Mouse (Mus musculus) embryonic facial prominence, embryonic 10.5 days (tissue): ENCODE data around the gene Dlk1. TPM values are rescaled to one million over a fixed set of nuclear protein-coding genes. Genes with fewer than 3 reads are reported as not detected.

ENCODE experiments used
- DNase-seq: peaks from one replicate; pipeline ENCODE4 v3.0.0-alpha.2; 2017; ENCODE audit warnings: low spot score
- H3K27ac ChIP-seq: fragments of 300-500 bp; sonication (generic); replicated peaks from 2 replicates; pipeline ENCODE4 v1.5.1; 2016; ENCODE audit warnings: mild to moderate bottlenecking
- H3K27me3 ChIP-seq: fragments of 300-500 bp; sonication (generic); replicated peaks from 2 replicates; pipeline ENCODE4 v1.6.1; 2016; ENCODE audit warnings: low read depth, mild to moderate bottlenecking; ENCODE audit not compliant: poor library complexity, severe bottlenecking
- H3K36me3 ChIP-seq: fragments of 300-500 bp; sonication (generic); replicated peaks from 2 replicates; pipeline ENCODE4 v1.6.1; 2016; ENCODE audit warnings: mild to moderate bottlenecking, moderate library complexity
- H3K4me1 ChIP-seq: fragments of 300-500 bp; sonication (generic); 2 replicates; pipeline ENCODE4 v1.6.1; 2016
- H3K4me3 ChIP-seq: fragments of 300-500 bp; sonication (generic); 2 replicates; pipeline ENCODE4 v1.5.1; 2016; ENCODE audit warnings: mild to moderate bottlenecking, moderate library complexity
- H3K9me3 ChIP-seq: fragments of 300-500 bp; sonication (generic); 2 replicates; pipeline ENCODE4 v1.6.1; 2016; ENCODE audit warnings: mild to moderate bottlenecking
- WGBS: fragments of 180-500 bp; shearing (Covaris S2); methylation state at CpG from one replicate; pipeline ENCODE4 v1.1.7; 2016; 5-methylcytosine and 5-hydroxymethylcytosine counted together
- polyA plus RNA-seq: library from polyadenylated mRNA; unstranded; fragments of >200 nt; fragmentation: Nextera tagmentation; extraction: Ambion mirVana; gene quantifications from 2 replicates; pipeline ENCODE4 v1.2.1, GENCODE M21; 2016

Dlk1 gene
- polyA plus RNA-seq, 1 experiment from 2014 or later = 287 TPM

GRCm38 (mm10) chr12:109423163-109423562 is 29.5 kb upstream of the Dlk1 start:
- WGBS = 41% methylated on average over 2 of the region's 2 CpGs
- Histone ChIP-seq H3K27ac (0 out of 2 replicates have a peak overlapping the region, but pooled peaks have one; percentile 36), H3K4me1 (peaks cover 33% of the 10 kb centered on the region)

DNA sequence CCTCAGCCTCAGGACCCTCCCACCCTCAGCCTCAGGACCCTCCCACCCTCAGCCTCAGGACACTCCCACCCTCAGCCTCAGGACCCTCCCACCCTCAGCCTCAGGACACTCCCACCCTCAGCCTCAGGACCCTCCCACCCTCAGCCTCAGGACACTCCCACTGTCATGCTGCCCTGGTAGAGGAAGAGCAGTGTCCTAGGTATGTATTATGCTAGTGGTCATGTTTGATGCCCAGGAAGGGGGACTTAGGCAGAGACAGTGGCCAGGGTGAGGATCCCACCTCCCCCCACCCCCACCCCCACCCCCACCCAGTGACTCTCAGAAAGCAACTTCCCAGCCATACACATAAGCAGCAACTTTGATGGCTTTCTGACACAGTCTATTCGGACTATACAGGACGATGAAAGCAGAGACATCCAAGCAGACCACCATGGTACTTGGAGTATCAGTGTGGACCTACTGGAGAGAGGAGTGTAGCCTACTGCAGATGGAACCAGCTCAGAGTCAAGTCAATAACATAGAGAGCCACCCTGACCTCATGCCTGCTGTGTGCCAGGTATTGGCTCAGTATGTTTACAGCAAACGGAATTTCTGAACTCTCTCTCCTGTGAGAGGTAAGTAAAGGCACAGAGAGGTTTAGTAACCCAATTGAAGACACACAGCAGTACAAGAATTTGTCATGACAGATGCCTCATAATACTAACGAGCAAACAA is 28.8 kb upstream of the Dlk1 start:
- peaks cover 14% of the 10 kb centered on the region; the same call in 1 of the 2 replicates for H3K27me3 ChIP-seq
- no peaks in the 10 kb centered on the region for H3K36me3 ChIP-seq
- 64% methylated on average over 4 of the region's 4 CpGs for WGBS
- DNase-seq = no peak
- H3K4me1 ChIP-seq = peaks cover 29% of the 10 kb centered on the region
- H3K4me3 ChIP-seq = no peak overlapping the region
- H3K27ac ChIP-seq = no peak overlapping the region
- no peaks in the 10 kb centered on the region for H3K9me3 ChIP-seq

More at GRCm38 (mm10) chr12:109423163-109423562, 29.5 kb upstream of the Dlk1 start:
- no peaks in the 10 kb centered on the region for H3K36me3 ChIP-seq
- peaks cover 14% of the 10 kb centered on the region; the same call in 1 of the 2 replicates for H3K27me3 ChIP-seq
- DNase-seq = no peak
- H3K9me3 ChIP-seq = no peaks in the 10 kb centered on the region
- no peak overlapping the region for H3K4me3 ChIP-seq

DNA sequence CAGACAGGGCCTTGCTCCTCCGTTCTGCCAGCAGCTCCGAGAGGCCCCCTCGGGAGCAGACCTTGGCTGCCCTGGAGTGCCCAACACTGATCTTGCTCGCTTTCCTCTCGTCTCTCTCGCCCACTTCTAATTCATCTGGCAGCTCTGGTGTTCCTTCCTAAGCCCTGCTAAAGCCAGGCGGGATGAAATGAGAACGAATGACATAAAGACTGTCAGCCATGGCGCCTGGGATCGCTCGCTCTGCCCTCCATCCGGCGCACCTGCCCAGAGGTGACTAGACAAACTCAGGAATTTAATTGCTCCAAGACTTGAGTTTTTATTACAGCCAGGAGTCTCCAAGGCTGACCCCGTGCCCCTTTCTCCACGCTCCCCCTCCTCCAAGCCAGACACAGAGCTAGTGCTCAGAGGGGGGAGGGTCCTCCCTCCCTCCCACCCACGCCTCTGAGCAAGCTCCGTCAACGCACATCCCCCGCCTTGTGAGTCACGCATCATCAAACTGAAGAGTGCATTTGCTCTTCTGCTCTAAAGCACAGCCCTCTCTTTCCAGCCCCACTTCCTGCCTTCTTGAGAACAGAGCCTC is 27.8 kb upstream of the Dlk1 start:
- peak overlapping the region; percentile 19 for H3K4me3 ChIP-seq
- peaks cover 14% of the 10 kb centered on the region; the same call in 1 of the 2 replicates for H3K27me3 ChIP-seq
- H3K27ac ChIP-seq = peak overlapping the region; percentile 60
- DNase-seq = peak; percentile 56
- peaks cover 29% of the 10 kb centered on the region for H3K4me1 ChIP-seq
- H3K9me3 ChIP-seq = no peaks in the 10 kb centered on the region
- WGBS = 15% methylated on average over 20 of the region's 20 CpGs
- H3K36me3 ChIP-seq = no peaks in the 10 kb centered on the region

- Histone ChIP-seq H3K36me3 (no peaks in the 10 kb centered on the region), H3K27ac (peak overlapping the region; percentile 31; the same call in 1 of the 2 replicates), H3K4me1 (peaks cover 29% of the 10 kb centered on the region), H3K27me3 (peaks cover 14% of the 10 kb centered on the region; the same call in 1 of the 2 replicates), H3K9me3 (no peaks in the 10 kb centered on the region), H3K4me3 (no peak overlapping the region)
- WGBS = 85% methylated on average over 12 of the region's 12 CpGs
- no peak for DNase-seq
These were observed 26.6 kb upstream of the Dlk1 start for GRCm38 (mm10) chr12:109425982-109426381.

GRCm38 (mm10) chr12:109432475-109433130 is 20.0 kb upstream of the Dlk1 start:
- Histone ChIP-seq H3K4me1 (peaks cover 19% of the 10 kb centered on the region), H3K27ac (no peak overlapping the region), H3K36me3 (no peaks in the 10 kb centered on the region), H3K9me3 (no peaks in the 10 kb centered on the region), H3K4me3 (no peak overlapping the region), H3K27me3 (peaks cover 17% of the 10 kb centered on the region)
- no peak for DNase-seq
- 81% methylated on average over 6 of the region's 6 CpGs for WGBS

DNA sequence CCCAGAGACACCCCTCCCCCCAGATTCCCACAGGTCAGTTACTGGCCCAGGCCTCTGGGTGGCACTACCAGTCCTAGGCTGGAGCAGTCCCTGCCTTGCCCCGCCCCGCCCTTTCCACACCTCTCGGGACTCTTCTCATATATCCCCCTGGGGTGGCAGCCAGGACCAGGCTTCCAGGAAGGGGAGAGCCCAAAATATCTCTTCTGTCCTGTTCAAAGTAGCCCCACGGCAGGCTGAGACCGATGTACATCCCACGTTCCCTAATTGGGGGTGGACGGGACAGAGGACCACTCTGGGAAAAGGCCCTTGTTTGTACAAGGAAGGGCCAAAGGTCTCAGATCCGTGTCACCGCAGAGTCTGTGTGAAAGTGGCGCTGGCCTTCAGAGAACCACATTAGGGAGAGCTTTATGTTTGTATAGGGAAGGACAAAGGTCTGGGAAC is 16.2 kb upstream of the Dlk1 start:
- Histone ChIP-seq H3K36me3 (no peaks in the 10 kb centered on the region), H3K9me3 (no peaks in the 10 kb centered on the region), H3K4me3 (peak overlapping the region; percentile 38), H3K27me3 (peaks cover 49% of the 10 kb centered on the region), H3K27ac (peak overlapping the region; percentile 81), H3K4me1 (peaks cover 52% of the 10 kb centered on the region)
- 5% methylated on average over 10 of the region's 10 CpGs for WGBS
- peak; percentile 82 for DNase-seq

DNA sequence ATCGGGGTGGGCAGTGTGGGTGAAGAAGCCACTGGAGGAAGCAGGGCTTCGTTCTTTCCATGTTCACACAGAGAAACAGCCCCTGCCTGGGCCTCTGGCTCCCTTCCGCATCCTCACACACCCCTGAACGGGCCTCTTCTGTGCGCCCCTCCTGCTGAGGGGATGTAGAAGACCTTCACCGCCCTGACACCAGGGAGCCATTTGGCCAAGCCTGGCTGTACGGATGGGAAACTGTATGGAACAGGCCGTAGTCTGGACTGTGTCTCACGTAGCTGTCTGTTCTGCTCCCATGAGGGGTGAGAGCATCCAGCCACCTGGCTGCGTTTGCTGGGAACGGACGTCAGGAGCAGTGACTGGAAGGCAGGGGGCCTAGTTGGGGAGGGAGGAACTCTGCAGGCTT is 15.8 kb upstream of the Dlk1 start:
- DNase-seq = peak; percentile 41
- H3K27ac ChIP-seq = peak overlapping the region; percentile 81
- no peaks in the 10 kb centered on the region for H3K9me3 ChIP-seq
- H3K27me3 ChIP-seq = peaks cover 53% of the 10 kb centered on the region
- 20% methylated on average over 12 of the region's 12 CpGs for WGBS
- H3K36me3 ChIP-seq = no peaks in the 10 kb centered on the region
- H3K4me3 ChIP-seq = peak overlapping the region; percentile 38; the same call in 1 of the 2 replicates
- peaks cover 57% of the 10 kb centered on the region for H3K4me1 ChIP-seq

- DNase-seq = peak; percentile 92
- Histone ChIP-seq H3K36me3 (no peaks in the 10 kb centered on the region), H3K4me1 (peaks cover 64% of the 10 kb centered on the region), H3K9me3 (no peaks in the 10 kb centered on the region), H3K27ac (peak overlapping the region; percentile 81), H3K4me3 (peak overlapping the region; percentile 31), H3K27me3 (peaks cover 62% of the 10 kb centered on the region)
- WGBS = 8% methylated on average over 25 of the region's 25 CpGs
These were observed 14.9 kb upstream of the Dlk1 start for GRCm38 (mm10) chr12:109437559-109438350.

DNA sequence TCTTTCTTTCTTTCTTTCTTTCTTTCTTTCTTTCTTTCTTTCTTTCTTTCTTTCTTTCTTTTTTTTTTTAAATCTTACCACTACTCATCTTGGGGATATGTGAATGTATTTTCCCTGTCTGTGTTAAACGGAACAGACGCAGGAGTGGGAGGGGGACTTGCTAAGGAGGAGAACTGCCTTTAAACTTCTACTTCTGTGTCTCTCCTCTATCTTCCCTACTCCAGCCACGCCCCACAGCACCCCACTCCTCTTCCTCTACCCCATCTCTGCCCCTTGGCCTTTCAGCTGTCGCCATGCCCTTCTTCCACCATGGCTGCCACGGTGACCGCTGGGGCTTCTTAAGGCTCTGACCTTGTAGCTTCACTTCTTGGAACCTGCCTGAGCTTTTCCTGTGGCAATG is 14.2 kb upstream of the Dlk1 start:
- Histone ChIP-seq H3K4me3 (no peak overlapping the region), H3K27ac (peak overlapping the region; percentile 77), H3K27me3 (peaks cover 69% of the 10 kb centered on the region), H3K4me1 (peaks cover 71% of the 10 kb centered on the region), H3K36me3 (no peaks in the 10 kb centered on the region), H3K9me3 (no peaks in the 10 kb centered on the region)
- DNase-seq = no peak
- 72% methylated on average over 6 of the region's 6 CpGs for WGBS

DNA sequence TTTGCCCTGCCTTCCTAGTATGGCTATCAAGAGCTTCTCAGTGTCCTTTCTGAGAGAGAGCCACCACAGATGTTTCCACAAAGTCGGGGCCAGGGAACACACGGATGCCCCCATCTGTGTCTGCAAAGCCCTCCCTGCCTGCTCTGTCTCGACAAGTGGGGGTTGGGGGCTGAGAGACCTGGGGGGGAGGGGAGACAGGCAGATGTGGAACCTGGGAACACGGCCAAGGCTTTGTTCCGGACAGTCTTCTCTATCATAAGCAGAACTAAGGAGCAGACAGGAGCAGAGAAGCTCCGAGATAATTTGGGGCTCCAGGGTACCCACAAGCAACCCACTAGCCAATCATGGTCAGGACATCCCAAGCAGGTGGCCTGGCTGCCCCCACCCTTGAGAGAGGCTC is 12.6 kb upstream of the Dlk1 start:
- no peaks in the 10 kb centered on the region for H3K9me3 ChIP-seq
- DNase-seq = no peak
- H3K27ac ChIP-seq = peak overlapping the region; percentile 77
- no peaks in the 10 kb centered on the region for H3K36me3 ChIP-seq
- peaks cover 74% of the 10 kb centered on the region for H3K27me3 ChIP-seq
- H3K4me1 ChIP-seq = peaks cover 87% of the 10 kb centered on the region
- no peak overlapping the region for H3K4me3 ChIP-seq
- WGBS = 80% methylated on average over 6 of the region's 6 CpGs

DNA sequence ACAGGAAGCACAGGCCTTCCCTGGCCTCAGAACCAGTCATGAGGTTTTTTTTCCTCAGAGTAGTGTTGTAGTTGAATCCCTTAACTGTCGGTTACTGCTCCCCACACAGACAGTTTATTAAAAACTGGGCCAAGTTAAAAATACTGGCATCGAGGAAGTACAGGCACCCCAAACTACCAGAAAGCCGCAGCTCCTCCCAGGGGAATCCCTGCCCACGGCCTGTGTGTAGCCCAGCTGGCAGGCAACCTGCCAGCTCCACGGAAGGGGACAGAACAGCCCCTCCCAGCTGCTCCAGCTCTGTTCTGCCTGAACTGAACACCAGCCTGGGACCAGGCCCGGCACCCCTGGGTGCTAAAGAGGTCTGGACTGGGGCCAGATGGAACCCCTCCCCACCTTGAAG is 11.3 kb upstream of the Dlk1 start:
- H3K36me3 ChIP-seq = no peaks in the 10 kb centered on the region
- H3K27me3 ChIP-seq = peaks cover 88% of the 10 kb centered on the region
- H3K9me3 ChIP-seq = no peaks in the 10 kb centered on the region
- H3K27ac ChIP-seq = peak overlapping the region; percentile 59
- no peak overlapping the region for H3K4me3 ChIP-seq
- WGBS = 72% methylated on average over 6 of the region's 6 CpGs
- peaks cover 93% of the 10 kb centered on the region for H3K4me1 ChIP-seq
- no peak for DNase-seq

- Histone ChIP-seq H3K27ac (peak overlapping the region; percentile 59), H3K27me3 (peaks cover 88% of the 10 kb centered on the region), H3K36me3 (no peaks in the 10 kb centered on the region), H3K4me1 (peaks cover 93% of the 10 kb centered on the region), H3K4me3 (no peak overlapping the region), H3K9me3 (no peaks in the 10 kb centered on the region)
- no peak for DNase-seq
- 65% methylated on average over 13 of the region's 13 CpGs for WGBS
These were observed 10.5 kb upstream of the Dlk1 start for GRCm38 (mm10) chr12:109442115-109442514.
